In the genomic region with DNA sequence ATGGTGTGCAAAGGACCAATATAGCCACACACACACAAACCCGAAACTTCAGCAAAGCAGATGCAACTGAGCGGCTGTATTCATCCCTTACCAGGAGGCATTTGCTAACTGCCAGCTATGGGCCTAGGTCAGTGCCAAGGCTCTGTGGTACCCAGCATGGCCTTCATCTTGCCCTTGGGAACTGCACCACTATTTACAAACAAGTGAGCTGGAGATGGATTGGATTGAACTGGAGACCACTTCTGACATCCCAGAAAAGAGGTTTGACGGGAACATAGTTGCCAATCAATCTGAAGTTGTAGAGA, we compare ENCODE assay signal across 8 mouse cellular contexts. TPM values are rescaled to one million over a fixed set of nuclear protein-coding genes. Genes with fewer than 3 reads are reported as not detected.
DNase-seq lines count a peak whose midpoint lies in the region; ATAC-seq lines count a peak whose summit lies in the region.

No protein-coding gene starts in this region.

- WGBS in kidney, embryonic 16.5 days = 97% methylated on average over 3 of the region's 3 CpGs
- WGBS in embryonic facial prominence, embryonic 11.5 days = 91% methylated on average over 3 of the region's 3 CpGs
- WGBS in midbrain, embryonic 16.5 days = 99% methylated on average over 3 of the region's 3 CpGs

- no peak for DNase-seq in kidney, postnatal 4 days
- no peak for DNase-seq in embryonic facial prominence, embryonic 11.5 days (ENCODE audit: low spot score)
- peak; percentile 68 for DNase-seq in induced T-regulatory cell, adult 2 months (ENCODE audit: low read depth)
- DNase-seq in adrenal gland, adult (ENCODE audit: inconsistent age in 2 of 2, low spot score in 1 of 2) = no peak
- no peak for DNase-seq in cerebellum, adult 11 months

- H3K9ac ChIP-seq in kidney, embryonic 16.5 days (replicated peaks; ENCODE audit: low read length) = peak overlapping the region; percentile 93
- H3K9ac ChIP-seq in embryonic facial prominence, embryonic 11.5 days (replicated peaks; ENCODE audit: low read length) = no peak overlapping the region; the same call in 1 of the 2 replicates
- peak overlapping the region; percentile 95; the same call in 1 of the 2 replicates for H3K9ac ChIP-seq in midbrain, embryonic 16.5 days (ENCODE audit: low read depth, low read length)

- peak overlapping the region; percentile 83 for H3K4me3 ChIP-seq in kidney, embryonic 16.5 days (ENCODE audit: low read length)
- H3K4me3 ChIP-seq in embryonic facial prominence, embryonic 11.5 days (ENCODE audit: low read depth, low read length) = peak overlapping the region; percentile 83
- peak overlapping the region; percentile 93 for H3K4me3 ChIP-seq in midbrain, embryonic 16.5 days (ENCODE audit: low read depth, low read length)

- H3K9me3 ChIP-seq in kidney, embryonic 16.5 days (ENCODE audit: low read length) = no peaks in the 10 kb centered on the region
- H3K9me3 ChIP-seq in embryonic facial prominence, embryonic 11.5 days (replicated peaks; ENCODE audit: control insufficient read depth, low read length) = no peaks in the 10 kb centered on the region
- H3K9me3 ChIP-seq in midbrain, embryonic 16.5 days (replicated peaks; ENCODE audit: control insufficient read depth, low read length, poor library complexity, severe bottlenecking) = no peaks in the 10 kb centered on the region

- peak overlapping the region; percentile 72 for H3K27ac ChIP-seq in kidney, embryonic 16.5 days (ENCODE audit: low read length)
- no peak overlapping the region for H3K27ac ChIP-seq in embryonic facial prominence, embryonic 11.5 days (replicated peaks; ENCODE audit: low read depth, low read length)
- H3K27ac ChIP-seq in midbrain, embryonic 16.5 days (ENCODE audit: low read length) = peak overlapping the region; percentile 93

- H3K4me2 ChIP-seq in kidney, embryonic 16.5 days (replicated peaks; ENCODE audit: low read depth, low read length) = peak overlapping the region; percentile 82
- peak overlapping the region; percentile 72; the same call in 1 of the 2 replicates for H3K4me2 ChIP-seq in embryonic facial prominence, embryonic 11.5 days (ENCODE audit: low read depth, low read length)
- peak overlapping the region; percentile 58 for H3K4me2 ChIP-seq in midbrain, embryonic 16.5 days (ENCODE audit: low read length)

- peaks cover 16% of the 10 kb centered on the region for H3K4me1 ChIP-seq in kidney, embryonic 16.5 days (ENCODE audit: insufficient read depth, low read length)
- H3K4me1 ChIP-seq in embryonic facial prominence, embryonic 11.5 days (ENCODE audit: control insufficient read depth, insufficient read depth, low read length) = no peaks in the 10 kb centered on the region
- H3K4me1 ChIP-seq in midbrain, embryonic 16.5 days (ENCODE audit: control insufficient read depth, insufficient read depth, low read length) = peaks cover 26% of the 10 kb centered on the region

- H3K36me3 ChIP-seq in kidney, embryonic 16.5 days (ENCODE audit: insufficient read depth, low read length) = no peaks in the 10 kb centered on the region
- no peaks in the 10 kb centered on the region for H3K36me3 ChIP-seq in embryonic facial prominence, embryonic 11.5 days (replicated peaks; ENCODE audit: control insufficient read depth, insufficient read depth, low read depth, low read length)
- no peaks in the 10 kb centered on the region for H3K36me3 ChIP-seq in midbrain, embryonic 16.5 days (ENCODE audit: control insufficient read depth, insufficient read depth, low read length)

- H3K27me3 ChIP-seq in kidney, embryonic 16.5 days (ENCODE audit: insufficient read depth, low read length) = no peaks in the 10 kb centered on the region
- H3K27me3 ChIP-seq in embryonic facial prominence, embryonic 11.5 days (ENCODE audit: control insufficient read depth, insufficient read depth, low read length) = no peaks in the 10 kb centered on the region
- H3K27me3 ChIP-seq in midbrain, embryonic 16.5 days (ENCODE audit: control insufficient read depth, insufficient read depth, low read depth, low read length) = no peaks in the 10 kb centered on the region

- 0 out of 2 replicates have a peak, but pooled peaks have one; percentile 29 for ATAC-seq in kidney, embryonic 16.5 days (ENCODE audit: low FRiP score, low TSS enrichment)
- ATAC-seq in embryonic facial prominence, embryonic 11.5 days (replicated peaks; ENCODE audit: insufficient number of reproducible peaks, low FRiP score, low TSS enrichment, low read depth) = peak; percentile 25; the same call in 1 of the 2 replicates
- 0 out of 2 replicates have a peak, but pooled peaks have one; percentile 19 for ATAC-seq in midbrain, embryonic 16.5 days
- ATAC-seq in CD4-positive, CD25-positive, alpha-beta regulatory T cell, adult 4 months = no peak

RNA-seq across cellular contexts. Expression of a gene that starts 0.3 kb away (rescaled TPM):
- polyA plus RNA-seq in kidney, embryonic 16.5 days (2015; fragmentation: Nextera tagmentation; extraction: Ambion mirVana) = 9.7 and 11.6 TPM in 2 replicates
- 11.5 and 13.2 TPM in 2 replicates for polyA plus RNA-seq in embryonic facial prominence, embryonic 11.5 days (2014; fragmentation: Nextera tagmentation; extraction: Ambion mirVana)
- 13.4 and 16.0 TPM in 2 replicates for polyA plus RNA-seq in midbrain, embryonic 16.5 days (2015; fragmentation: Nextera tagmentation; extraction: Ambion mirVana)
- polyA plus RNA-seq in CD4-positive, CD25-positive, alpha-beta regulatory T cell, adult 4 months (2017; shearing (Covaris generic)) = 10 to 100 TPM; 30.8 to 38.7 TPM
